Mouse (Mus musculus) small intestine, adult 2 months (tissue): Measurements from ENCODE around the gene Mgat2.

Source experiments
- CTCF ChIP-seq: fragments of 200-500 bp; IDR thresholded peaks from 2 replicates; pipeline ENCODE4 v1.5.1; 2012; ENCODE audit warnings: low read depth, mild to moderate bottlenecking, control low read depth, inconsistent platforms, low read length, moderate library complexity, mixed read lengths; ENCODE audit not compliant: insufficient replicate concordance, insufficient read length; ENCODE audit errors: extremely low read depth
- POLR2A ChIP-seq: fragments of 200-500 bp; IDR thresholded peaks from 2 replicates; pipeline ENCODE4 v1.6.1; 2012; ENCODE audit warnings: low read depth, mild to moderate bottlenecking, control low read depth, inconsistent platforms, low read length, moderate library complexity

DNA sequence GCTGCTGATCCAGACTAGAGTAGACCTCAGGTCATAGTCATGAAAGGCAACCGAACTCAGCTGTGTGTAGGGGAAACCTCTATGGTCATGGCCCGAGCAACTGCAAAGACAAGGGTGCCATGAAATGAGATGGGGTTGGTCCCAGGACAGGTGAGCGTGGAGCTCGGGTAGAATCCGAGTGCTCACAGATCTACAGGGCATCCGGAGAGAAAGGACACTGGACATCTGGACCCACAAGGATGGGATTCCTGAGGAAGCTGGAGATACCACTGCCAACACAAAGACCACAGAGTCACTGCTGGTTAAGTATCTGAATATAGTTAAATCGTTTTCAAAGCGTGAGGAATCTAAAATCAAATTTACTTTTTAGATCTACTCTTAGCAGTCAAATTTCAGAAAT lies 23.4 kb downstream of the Mgat2 start:
- no peak for TF ChIP-seq CTCF
- no peak for TF ChIP-seq POLR2A
